Mouse (Mus musculus) forebrain, embryonic 14.5 days (tissue): Measurements from ENCODE around the gene Pou6f1. TPM values are rescaled to one million over a fixed set of nuclear protein-coding genes. Genes with fewer than 3 reads are reported as not detected.

ENCODE experiments used
- ATAC-seq: fragments of 200-750 bp; cut with Nextera tagmentation; 2 replicates; pipeline ENCODE4 v1.8.0; 2017; ENCODE audit warnings: mild to moderate bottlenecking, moderate library complexity
- DNase-seq: peaks from one replicate; pipeline ENCODE4 v3.0.0-alpha.2; 2015; ENCODE audit warnings: low spot score
- H3K27ac ChIP-seq: fragments of 300-500 bp; sonication (generic); 2 replicates; pipeline ENCODE4 v1.5.1; 2014; ENCODE audit warnings: low read depth, mild to moderate bottlenecking, control low read depth, low read length, moderate library complexity
- H3K27me3 ChIP-seq: fragments of 300-500 bp; sonication (generic); replicated peaks from 2 replicates; pipeline ENCODE4 v1.6.1; 2014; ENCODE audit warnings: low read length, control low read depth, mixed read lengths; ENCODE audit not compliant: control insufficient read depth, insufficient read depth
- H3K36me3 ChIP-seq: fragments of 300-500 bp; sonication (generic); 2 replicates; pipeline ENCODE4 v1.6.1; 2014; ENCODE audit warnings: low read length, control low read depth; ENCODE audit not compliant: control insufficient read depth, insufficient read depth
- H3K4me1 ChIP-seq: fragments of 300-500 bp; sonication (generic); 2 replicates; pipeline ENCODE4 v1.6.1; 2014; ENCODE audit warnings: antibody characterized with exemption, low read length, control low read depth; ENCODE audit not compliant: control insufficient read depth, insufficient read depth
- H3K4me2 ChIP-seq: fragments of 300-500 bp; sonication (generic); 2 replicates; pipeline ENCODE4 v1.6.1; 2014; ENCODE audit warnings: mild to moderate bottlenecking, control low read depth, low read length
- H3K4me3 ChIP-seq: fragments of 300-500 bp; sonication (generic); 2 replicates; pipeline ENCODE4 v1.5.1; 2014; ENCODE audit warnings: low read depth, low read length, control low read depth
- H3K9ac ChIP-seq: fragments of 300-500 bp; sonication (generic); 2 replicates; pipeline ENCODE4 v1.6.1; 2014; ENCODE audit warnings: mild to moderate bottlenecking, low read length, control low read depth, moderate library complexity
- H3K9me3 ChIP-seq: fragments of 300-500 bp; sonication (generic); replicated peaks from 2 replicates; pipeline ENCODE4 v1.6.1; 2016; ENCODE audit warnings: low read length, control low read depth, mixed read lengths; ENCODE audit not compliant: control insufficient read depth
- WGBS: fragments of 180-500 bp; shearing (Covaris S2); extraction: QIAGEN DNeasy Blood & Tissue Kit; methylation state at CpG from one replicate; pipeline ENCODE4 v1.1.7; 2014; 5-methylcytosine and 5-hydroxymethylcytosine counted together
- polyA plus RNA-seq: library from polyadenylated mRNA; unstranded; fragments of >200 nt; fragmentation: Nextera tagmentation; extraction: Ambion mirVana; gene quantifications from 2 replicates; pipeline ENCODE4 v1.2.1, GENCODE M21; 2014

Pou6f1 gene
- polyA plus RNA-seq, 1 experiment from 2014 or later: 36.9 TPM

- Histone ChIP-seq H3K27me3 (0 out of 2 replicates have a peak, but pooled peaks cover 3% of the 10 kb centered on the region), H3K36me3 (no peaks in the 10 kb centered on the region), H3K27ac (peak overlapping the region; percentile 80; the same call in 1 of the 2 replicates), H3K9ac (peak overlapping the region; percentile 95), H3K4me3 (peak overlapping the region; percentile 81), H3K9me3 (no peaks in the 10 kb centered on the region), H3K4me2 (peak overlapping the region; percentile 79), H3K4me1 (peaks cover 5% of the 10 kb centered on the region)
- DNase-seq (no peak), ATAC-seq (no peak)
- WGBS: 29% methylated on average over 9 of the region's 9 CpGs
Observed at GRCm38 (mm10) chr15:100598287-100598882, 1.4 kb downstream of the Pou6f1 start.

GRCm38 (mm10) chr15:100592817-100593216, 7.0 kb downstream of the Pou6f1 start:
- ATAC-seq (no peak), DNase-seq (no peak)
- H3K9me3 ChIP-seq: no peaks in the 10 kb centered on the region
- H3K36me3 ChIP-seq: peaks cover 27% of the 10 kb centered on the region
- no peak overlapping the region for H3K9ac ChIP-seq
- no peak overlapping the region for H3K4me2 ChIP-seq
- no peaks in the 10 kb centered on the region for H3K4me1 ChIP-seq
- 87% methylated on average over 6 of the region's 6 CpGs for WGBS
- H3K27me3 ChIP-seq: no peaks in the 10 kb centered on the region
- H3K27ac ChIP-seq: no peak overlapping the region
- H3K4me3 ChIP-seq: no peak overlapping the region

GRCm38 (mm10) chr15:100590436-100590835, 9.3 kb downstream of the Pou6f1 start:
- DNase-seq: no peak
- Histone ChIP-seq H3K4me3 (no peak overlapping the region), H3K36me3 (peaks cover 51% of the 10 kb centered on the region)

GRCm38 (mm10) chr15:100588297-100588696, 11.5 kb downstream of the Pou6f1 start:
- H3K27ac ChIP-seq: no peak overlapping the region
- no peaks in the 10 kb centered on the region for H3K9me3 ChIP-seq
- 85% methylated on average over 6 of the region's 6 CpGs for WGBS
- DNase-seq (no peak), ATAC-seq (no peak)
- peaks cover 64% of the 10 kb centered on the region for H3K36me3 ChIP-seq
- H3K9ac ChIP-seq: no peak overlapping the region
- no peak overlapping the region for H3K4me2 ChIP-seq
- H3K4me1 ChIP-seq: no peaks in the 10 kb centered on the region
- no peaks in the 10 kb centered on the region for H3K27me3 ChIP-seq
- H3K4me3 ChIP-seq: no peak overlapping the region

More at GRCm38 (mm10) chr15:100590436-100590835, 9.3 kb downstream of the Pou6f1 start:
- Histone ChIP-seq H3K27me3 (no peaks in the 10 kb centered on the region), H3K4me1 (no peaks in the 10 kb centered on the region), H3K4me2 (no peak overlapping the region), H3K27ac (no peak overlapping the region), H3K9ac (no peak overlapping the region), H3K9me3 (no peaks in the 10 kb centered on the region)
- 91% methylated on average over 7 of the region's 8 CpGs for WGBS
- no peak for ATAC-seq

- H3K4me3 ChIP-seq: no peak overlapping the region
- no peaks in the 10 kb centered on the region for H3K27me3 ChIP-seq
- no peak for ATAC-seq
Observed at GRCm38 (mm10) chr15:100587166-100587565, 12.6 kb downstream of the Pou6f1 start.

GRCm38 (mm10) chr15:100585931-100586330, 13.9 kb downstream of the Pou6f1 start:
- H3K36me3 ChIP-seq: peaks cover 79% of the 10 kb centered on the region

More at GRCm38 (mm10) chr15:100587166-100587565, 12.6 kb downstream of the Pou6f1 start:
- no peaks in the 10 kb centered on the region for H3K9me3 ChIP-seq
- H3K27ac ChIP-seq: no peak overlapping the region
- no peak for DNase-seq
- H3K9ac ChIP-seq: no peak overlapping the region
- H3K4me2 ChIP-seq: no peak overlapping the region
- H3K4me1 ChIP-seq: no peaks in the 10 kb centered on the region
- H3K36me3 ChIP-seq: peaks cover 75% of the 10 kb centered on the region
- WGBS: 89% methylated on average over 4 of the region's 4 CpGs

GRCm38 (mm10) chr15:100580108-100580507, 19.7 kb downstream of the Pou6f1 start:
- no peak overlapping the region for H3K27ac ChIP-seq
- H3K9me3 ChIP-seq: no peaks in the 10 kb centered on the region
- H3K27me3 ChIP-seq: no peaks in the 10 kb centered on the region
- no peaks in the 10 kb centered on the region for H3K4me1 ChIP-seq
- 93% methylated on average over 10 of the region's 10 CpGs for WGBS
- H3K4me3 ChIP-seq: no peak overlapping the region
- no peak overlapping the region for H3K4me2 ChIP-seq
- peaks cover 80% of the 10 kb centered on the region for H3K36me3 ChIP-seq
- no peak overlapping the region for H3K9ac ChIP-seq
- DNase-seq (no peak), ATAC-seq (no peak)

More at GRCm38 (mm10) chr15:100585931-100586330, 13.9 kb downstream of the Pou6f1 start:
- ATAC-seq (no peak), DNase-seq (no peak)
- Histone ChIP-seq H3K4me3 (no peak overlapping the region), H3K4me1 (no peaks in the 10 kb centered on the region), H3K27ac (no peak overlapping the region), H3K9me3 (no peaks in the 10 kb centered on the region), H3K9ac (no peak overlapping the region), H3K4me2 (no peak overlapping the region), H3K27me3 (no peaks in the 10 kb centered on the region)
- WGBS: 92% methylated on average over 16 of the region's 16 CpGs

- ATAC-seq (no peak), DNase-seq (no peak)
- Histone ChIP-seq H3K4me2 (no peak overlapping the region), H3K27ac (no peak overlapping the region), H3K9ac (no peak overlapping the region), H3K27me3 (no peaks in the 10 kb centered on the region), H3K4me3 (no peak overlapping the region), H3K36me3 (peaks cover 68% of the 10 kb centered on the region), H3K4me1 (no peaks in the 10 kb centered on the region), H3K9me3 (no peaks in the 10 kb centered on the region)
- 92% methylated on average over 16 of the region's 16 CpGs for WGBS
Observed at GRCm38 (mm10) chr15:100577972-100578371, 21.8 kb downstream of the Pou6f1 start.

- no peak overlapping the region for H3K27ac ChIP-seq
- no peaks in the 10 kb centered on the region for H3K4me1 ChIP-seq
- no peaks in the 10 kb centered on the region for H3K9me3 ChIP-seq
- ATAC-seq (no peak), DNase-seq (no peak)
- no peak overlapping the region for H3K4me3 ChIP-seq
- 87% methylated on average over 6 of the region's 6 CpGs for WGBS
- H3K9ac ChIP-seq: no peak overlapping the region
- no peaks in the 10 kb centered on the region for H3K27me3 ChIP-seq
- no peak overlapping the region for H3K4me2 ChIP-seq
- peaks cover 58% of the 10 kb centered on the region for H3K36me3 ChIP-seq
Observed at GRCm38 (mm10) chr15:100576810-100577209, 23.0 kb downstream of the Pou6f1 start.
